Mouse (Mus musculus) limb, embryonic 10.5 days (tissue): ENCODE measurements around the gene Eef1akmt3. TPM values are rescaled to one million over a fixed set of nuclear protein-coding genes. Genes with fewer than 3 reads are reported as not detected.
"Not testable (repeated sequence)": the region's sequence is repeated elsewhere in the genome, so short reads cannot be mapped to it uniquely, and the experiment has no call there.

ENCODE experiments used
- DNase-seq: peaks from one replicate; pipeline ENCODE4 v3.0.0-alpha.2; 2017; ENCODE audit warnings: low spot score
- H3K27ac ChIP-seq: fragments of 300-500 bp; sonication (generic); 2 replicates; pipeline ENCODE4 v1.5.1; 2016; ENCODE audit warnings: mild to moderate bottlenecking
- H3K27me3 ChIP-seq: fragments of 300-500 bp; sonication (generic); 2 replicates; pipeline ENCODE4 v1.6.1; 2016; ENCODE audit warnings: low read depth, mild to moderate bottlenecking; ENCODE audit not compliant: poor library complexity, severe bottlenecking
- H3K36me3 ChIP-seq: fragments of 300-500 bp; sonication (generic); 2 replicates; pipeline ENCODE4 v1.6.1; 2016; ENCODE audit warnings: mild to moderate bottlenecking, moderate library complexity
- H3K4me1 ChIP-seq: fragments of 300-500 bp; sonication (generic); 2 replicates; pipeline ENCODE4 v1.6.1; 2016
- H3K4me3 ChIP-seq: fragments of 300-500 bp; sonication (generic); 2 replicates; pipeline ENCODE4 v1.5.1; 2016; ENCODE audit warnings: mild to moderate bottlenecking, moderate library complexity
- H3K9me3 ChIP-seq: fragments of 300-500 bp; sonication (generic); replicated peaks from 2 replicates; pipeline ENCODE4 v1.6.1; 2016; ENCODE audit warnings: mild to moderate bottlenecking
- WGBS: fragments of 180-500 bp; shearing (Covaris S2); methylation state at CpG from one replicate; pipeline ENCODE4 v1.1.7; 2016; 5-methylcytosine and 5-hydroxymethylcytosine counted together
- polyA plus RNA-seq: library from polyadenylated mRNA; unstranded; fragments of >200 nt; fragmentation: Nextera tagmentation; extraction: Ambion mirVana; gene quantifications from 2 replicates; pipeline ENCODE4 v1.2.1, GENCODE M21; 2016

The Eef1akmt3 gene
- polyA plus RNA-seq, 1 experiment from 2014 or later: 0.34 TPM

DNA sequence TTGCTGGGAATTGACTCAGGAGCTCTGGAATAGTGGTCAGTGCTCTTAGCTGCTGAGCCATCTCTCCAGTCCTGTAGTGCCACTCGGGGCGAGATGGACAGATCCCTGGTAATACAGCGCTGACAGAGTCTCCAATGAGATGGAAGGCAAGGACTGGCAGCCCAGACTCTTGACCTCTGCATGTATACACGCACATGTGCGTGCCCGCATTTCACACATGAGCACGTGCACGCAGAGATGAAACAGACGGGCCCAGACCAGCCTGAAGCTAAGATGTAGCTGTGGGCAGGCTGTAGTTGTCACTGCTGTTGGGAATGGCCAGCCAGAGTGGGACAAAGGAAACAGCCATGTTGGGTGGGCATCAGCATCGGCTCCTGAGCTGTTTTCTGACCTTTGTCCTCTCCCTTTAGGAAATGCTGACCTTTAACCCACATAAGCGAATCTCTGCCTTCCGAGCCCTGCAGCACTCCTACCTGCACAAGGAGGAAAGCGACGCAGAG, 25.3 kb upstream of the Eef1akmt3 start:
- H3K27me3 ChIP-seq: peaks cover 6% of the 10 kb centered on the region
- H3K9me3 ChIP-seq: no peaks in the 10 kb centered on the region
- 91% methylated on average over 14 of the region's 14 CpGs for WGBS
- H3K4me1 ChIP-seq: peaks cover 44% of the 10 kb centered on the region
- no peak for DNase-seq
- no peak overlapping the region for H3K27ac ChIP-seq
- H3K4me3 ChIP-seq: peak overlapping the region; percentile 16; the same call in 1 of the 2 replicates
- peaks cover 47% of the 10 kb centered on the region for H3K36me3 ChIP-seq

DNA sequence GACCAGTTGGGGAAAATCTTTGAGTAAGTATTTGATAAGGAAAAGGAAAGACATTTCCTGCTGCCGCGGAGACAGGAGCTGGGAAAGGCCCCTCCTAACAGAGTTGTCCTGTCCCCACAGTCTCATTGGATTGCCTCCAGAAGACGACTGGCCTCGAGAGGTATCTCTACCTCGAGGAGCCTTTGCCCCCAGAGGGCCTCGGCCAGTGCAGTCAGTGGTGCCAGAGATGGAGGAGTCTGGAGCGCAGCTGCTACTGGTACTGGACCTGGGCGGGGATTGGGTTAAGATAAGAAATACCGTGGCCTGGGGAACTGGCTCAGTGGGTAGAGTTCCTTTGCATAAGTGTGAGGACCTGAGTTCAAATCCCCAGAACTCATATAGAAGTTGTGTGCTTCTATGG, 24.7 kb upstream of the Eef1akmt3 start:
- DNase-seq: no peak
- Histone ChIP-seq H3K4me3 (no peak overlapping the region), H3K4me1 (peaks cover 39% of the 10 kb centered on the region), H3K9me3 (no peaks in the 10 kb centered on the region), H3K27me3 (peaks cover 12% of the 10 kb centered on the region), H3K36me3 (peaks cover 47% of the 10 kb centered on the region), H3K27ac (no peak overlapping the region)
- 94% methylated on average over 9 of the region's 9 CpGs for WGBS

GRCm38 (mm10) chr10:127063913-127064870, 22.9 kb upstream of the Eef1akmt3 start:
- peak; percentile 53 for DNase-seq
- H3K4me3 ChIP-seq: peak overlapping the region; percentile 90
- peaks cover 44% of the 10 kb centered on the region for H3K4me1 ChIP-seq
- WGBS: 18% methylated on average over 37 of the region's 37 CpGs
- peaks cover 30% of the 10 kb centered on the region for H3K27me3 ChIP-seq
- H3K36me3 ChIP-seq: peaks cover 47% of the 10 kb centered on the region
- H3K9me3 ChIP-seq: no peaks in the 10 kb centered on the region
- H3K27ac ChIP-seq: peak overlapping the region; percentile 99

DNA sequence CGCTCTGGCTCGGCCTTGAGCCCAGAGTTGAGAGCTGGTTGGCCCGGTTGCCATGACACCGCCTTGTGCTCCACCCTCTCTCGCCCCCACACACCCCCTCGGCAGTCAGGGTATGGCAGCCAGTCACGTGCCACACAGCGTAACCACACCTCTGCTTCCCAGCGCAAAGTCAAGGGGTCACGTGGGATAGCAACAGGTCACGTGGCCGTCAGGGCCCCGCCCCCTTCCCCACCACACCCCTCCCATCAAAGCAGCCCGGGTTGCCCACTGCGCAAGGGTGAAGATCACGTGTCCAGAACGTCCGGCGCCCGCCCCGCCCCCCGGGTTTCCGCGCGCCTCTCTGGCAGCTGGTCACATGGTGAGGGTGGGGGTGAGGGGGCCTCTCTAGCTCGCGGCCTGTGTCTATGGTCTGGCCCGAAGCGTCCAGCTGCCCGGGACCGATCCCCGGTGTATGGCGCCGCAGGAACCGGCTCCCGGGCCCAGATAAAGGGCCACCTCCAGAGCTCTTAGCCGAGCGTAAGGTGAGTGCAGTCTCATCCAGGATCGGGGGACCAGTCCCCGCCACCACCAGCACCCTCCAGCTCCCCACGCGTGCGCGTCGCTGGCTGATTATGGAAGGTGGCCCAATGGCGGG, 22.0 kb upstream of the Eef1akmt3 start, which contains the start of gene Cdk4:
Gene Cdk4, plus strand, starts transcription at position 296 of the 634 bp plus-strand sequence.
- WGBS: under 1% methylated on average over 46 of the region's 46 CpGs
- peak within 1 kb of the TSS; percentile 99 for H3K27ac ChIP-seq
- no peaks in the 10 kb centered on the region for H3K9me3 ChIP-seq
- peaks cover 44% of the 10 kb centered on the region for H3K4me1 ChIP-seq
- peak; percentile 100 for DNase-seq
- peak within 1 kb of the TSS; percentile 90 for H3K4me3 ChIP-seq
- peaks cover 38% of the 10 kb centered on the region for H3K27me3 ChIP-seq
- peaks cover 43% of the 10 kb centered on the region for H3K36me3 ChIP-seq

DNA sequence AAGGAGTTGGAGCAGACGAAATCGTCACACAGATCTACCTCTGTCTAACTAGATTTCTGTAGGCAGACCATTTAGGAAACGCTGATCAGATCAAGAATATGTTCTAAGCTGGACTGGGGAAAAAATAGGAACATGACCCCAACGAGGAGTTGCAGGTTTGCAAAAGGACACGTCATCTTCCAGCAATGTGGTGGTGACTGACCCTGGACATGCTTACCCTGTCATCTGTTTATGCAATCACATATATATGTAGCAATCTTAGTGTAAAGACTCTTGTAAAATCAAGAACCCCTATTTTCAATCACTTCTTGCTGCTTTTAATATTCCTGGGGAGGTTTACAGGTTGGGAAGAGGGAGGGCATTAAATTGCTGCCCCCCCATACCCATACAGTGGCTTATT, 21.2 kb upstream of the Eef1akmt3 start:
- H3K27me3 ChIP-seq: peaks cover 47% of the 10 kb centered on the region
- no peak overlapping the region for H3K4me3 ChIP-seq

DNA sequence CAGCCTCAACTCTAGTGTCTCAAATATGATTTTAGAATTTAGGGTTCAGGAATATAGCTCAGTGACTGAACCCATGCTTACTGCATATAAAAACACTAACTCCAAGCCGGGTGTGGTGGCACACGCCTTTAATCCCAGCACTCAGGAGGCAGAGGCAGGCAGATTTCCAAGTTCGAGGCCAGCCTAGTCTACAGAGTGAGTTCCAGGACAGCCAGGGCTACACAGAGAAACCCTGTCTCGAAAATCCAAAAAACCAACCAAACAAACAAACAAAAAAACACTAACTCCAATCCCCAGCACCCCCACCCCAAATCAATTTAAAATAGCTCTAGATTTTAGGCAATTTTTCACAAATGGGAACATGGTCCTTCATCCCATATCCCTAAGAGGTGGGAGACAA, 20.8 kb upstream of the Eef1akmt3 start:
- peaks cover 35% of the 10 kb centered on the region for H3K36me3 ChIP-seq
- DNase-seq, H3K4me3 ChIP-seq, H3K9me3 ChIP-seq, H3K27ac ChIP-seq: not testable (repeated sequence)
- 86% methylated on average over 4 of the region's 4 CpGs for WGBS
- peaks cover 47% of the 10 kb centered on the region for H3K4me1 ChIP-seq
- H3K27me3 ChIP-seq: peaks cover 51% of the 10 kb centered on the region

More for the DNA sequence above, 21.2 kb upstream of the Eef1akmt3 start:
- Histone ChIP-seq H3K27ac (no peak overlapping the region), H3K9me3 (no peaks in the 10 kb centered on the region), H3K36me3 (peaks cover 35% of the 10 kb centered on the region), H3K4me1 (peaks cover 47% of the 10 kb centered on the region)
- DNase-seq: no peak
- WGBS: 84% methylated on average over 5 of the region's 5 CpGs

DNA sequence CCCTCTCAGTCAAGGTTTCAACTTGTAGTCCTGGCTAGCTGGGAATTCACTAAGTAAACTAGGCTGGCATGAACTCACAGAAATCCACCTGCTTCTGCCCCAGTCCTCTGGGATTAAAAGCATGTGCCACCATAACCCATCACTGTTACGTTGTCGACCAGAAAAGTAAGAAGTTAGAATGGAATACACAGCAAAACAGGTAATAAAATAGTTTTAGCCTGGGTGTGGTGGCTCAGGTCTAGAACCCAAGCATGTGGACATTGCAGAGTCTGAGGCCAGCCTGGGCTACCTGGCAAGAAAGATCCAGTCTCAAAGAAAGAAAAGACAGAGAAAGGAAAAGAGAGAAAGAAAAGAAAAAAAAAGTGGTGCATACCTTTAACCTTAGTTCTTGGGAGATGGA, 20.2 kb upstream of the Eef1akmt3 start:
- Histone ChIP-seq H3K4me1 (peaks cover 44% of the 10 kb centered on the region), H3K4me3 (no peak overlapping the region)

DNA sequence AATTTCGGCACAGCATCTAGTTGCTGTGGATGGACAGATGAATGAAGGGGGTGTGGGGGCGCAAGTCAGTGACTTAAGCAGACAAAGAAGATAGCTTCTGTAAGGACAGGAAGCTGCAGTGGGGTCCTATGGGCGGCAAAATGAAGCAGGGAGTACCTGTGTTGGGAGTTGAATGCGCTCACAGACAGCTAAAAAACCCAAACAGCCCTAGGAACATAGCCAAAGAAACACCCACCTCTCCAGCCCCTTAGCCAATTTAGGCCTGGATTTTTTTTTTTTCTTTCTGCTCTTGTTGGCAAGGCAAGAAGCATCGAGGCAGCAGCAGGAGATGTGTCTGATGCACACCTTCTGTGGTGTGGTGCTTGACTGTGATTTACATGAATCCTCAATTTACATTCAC, 19.8 kb upstream of the Eef1akmt3 start:
- Histone ChIP-seq H3K4me1 (peaks cover 43% of the 10 kb centered on the region), H3K4me3 (no peak overlapping the region), H3K36me3 (peaks cover 34% of the 10 kb centered on the region), H3K27ac (no peak overlapping the region), H3K9me3 (no peaks in the 10 kb centered on the region), H3K27me3 (peaks cover 59% of the 10 kb centered on the region)
- DNase-seq: no peak
- WGBS: 47% methylated on average over 5 of the region's 5 CpGs

More for the DNA sequence above, 20.2 kb upstream of the Eef1akmt3 start:
- peaks cover 56% of the 10 kb centered on the region for H3K27me3 ChIP-seq
- no peaks in the 10 kb centered on the region for H3K9me3 ChIP-seq
- WGBS: 82% methylated on average over 2 of the region's 2 CpGs
- no peak overlapping the region for H3K27ac ChIP-seq
- no peak for DNase-seq
- peaks cover 34% of the 10 kb centered on the region for H3K36me3 ChIP-seq

DNA sequence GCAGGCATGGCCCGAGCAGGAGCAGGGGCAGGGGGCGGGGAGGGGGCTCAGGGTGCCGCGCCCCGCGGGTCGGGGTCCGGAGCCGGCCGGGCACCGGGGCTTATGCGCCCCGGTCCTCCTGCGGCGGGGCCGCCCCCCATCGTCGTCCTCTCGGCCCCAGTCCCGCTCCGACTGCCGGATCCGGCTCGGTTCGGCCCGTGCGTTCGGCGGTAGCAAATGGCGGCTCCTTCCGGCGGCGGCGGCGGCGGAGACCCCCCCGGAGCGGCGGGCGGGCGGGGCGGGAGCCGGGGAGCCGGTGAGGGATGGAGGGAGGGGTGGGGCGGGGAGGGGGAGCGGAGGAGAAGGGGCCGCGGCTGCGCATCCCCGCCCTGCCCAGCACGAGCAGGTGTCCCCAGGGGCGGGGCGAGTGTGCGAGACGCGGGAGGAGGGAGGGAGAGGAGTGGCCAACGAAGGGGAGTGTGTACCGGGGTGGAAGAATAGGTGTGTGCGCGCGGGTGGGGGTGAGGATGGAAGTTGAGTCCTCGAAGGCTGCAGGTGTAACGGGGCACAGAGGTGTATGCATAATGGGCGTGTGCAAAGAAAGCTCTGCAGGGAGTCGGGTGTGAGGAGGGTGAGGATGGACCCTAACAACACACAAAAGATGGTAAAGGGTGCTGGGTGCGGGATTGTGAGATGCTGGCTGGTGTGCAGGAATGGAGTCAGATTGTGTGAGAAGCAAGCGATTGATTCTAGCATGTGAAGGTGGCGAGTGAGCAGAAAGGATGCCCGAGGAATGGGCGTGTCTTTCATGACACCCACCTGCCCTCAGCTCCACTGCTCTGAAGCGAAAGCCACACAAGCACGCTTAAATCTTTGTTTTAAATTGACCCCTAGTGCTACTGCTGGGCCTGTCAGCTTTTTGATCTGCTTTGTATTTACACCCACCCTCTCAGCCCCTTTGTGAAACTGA, 18.9 kb upstream of the Eef1akmt3 start, which contains the start of gene March9:
Gene March9, minus strand, starts transcription at position 217 of the 949 bp plus-strand sequence.
- Histone ChIP-seq H3K4me3 (peak within 1 kb of the TSS; percentile 80), H3K36me3 (peaks cover 30% of the 10 kb centered on the region), H3K27me3 (peaks cover 64% of the 10 kb centered on the region), H3K4me1 (peaks cover 43% of the 10 kb centered on the region), H3K27ac (peak within 1 kb of the TSS; percentile 83), H3K9me3 (no peaks in the 10 kb centered on the region)
- peak; percentile 71 for DNase-seq
- 1% methylated on average over 69 of the region's 72 CpGs for WGBS

DNA sequence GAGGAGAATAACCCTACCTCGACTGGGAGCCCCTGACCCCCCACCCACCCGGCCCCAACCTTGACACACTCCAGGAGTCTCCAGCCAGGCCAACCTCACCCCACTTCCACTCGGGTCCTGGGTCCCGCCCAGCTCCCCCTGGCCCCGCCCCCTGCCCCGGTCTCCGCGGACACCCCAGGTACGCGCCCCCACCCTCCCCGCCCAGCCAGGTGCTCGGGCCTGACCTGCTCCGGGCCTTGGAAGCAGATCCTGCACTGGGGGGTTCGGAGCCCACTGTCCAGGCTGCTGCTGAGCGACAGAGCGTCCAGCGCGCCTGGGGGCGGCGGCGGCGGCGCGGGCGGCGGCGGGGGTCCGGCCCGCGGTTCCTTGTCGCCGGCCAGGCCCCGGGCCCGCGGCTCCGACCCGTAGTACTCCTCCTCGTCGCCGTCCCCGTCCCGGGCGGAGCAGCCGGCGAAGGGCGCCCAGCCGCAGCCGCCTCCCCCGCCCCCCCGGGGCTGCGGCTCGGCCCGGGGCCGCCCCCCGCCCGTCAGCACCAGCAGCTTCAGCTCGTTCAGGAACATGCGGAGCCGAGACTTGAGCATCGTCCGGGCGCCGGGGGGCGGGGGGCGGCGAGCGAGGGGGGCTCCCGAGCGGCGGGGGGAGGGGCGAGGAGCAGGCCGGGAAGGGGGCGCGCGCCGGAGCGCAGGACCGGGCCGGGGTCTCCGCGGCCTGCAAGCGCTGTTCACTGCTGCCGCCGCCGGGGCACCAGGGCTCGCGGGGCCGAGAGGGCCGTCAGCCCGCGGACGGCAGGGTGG, 18.1 kb upstream of the Eef1akmt3 start:
- H3K4me1 ChIP-seq: peaks cover 35% of the 10 kb centered on the region
- no peaks in the 10 kb centered on the region for H3K9me3 ChIP-seq
- peaks cover 21% of the 10 kb centered on the region for H3K36me3 ChIP-seq
- WGBS: under 1% methylated on average over 88 of the region's 92 CpGs
- DNase-seq: peak; percentile 64
- peak overlapping the region; percentile 83 for H3K27ac ChIP-seq
- H3K4me3 ChIP-seq: peak overlapping the region; percentile 80
- H3K27me3 ChIP-seq: peaks cover 64% of the 10 kb centered on the region

DNA sequence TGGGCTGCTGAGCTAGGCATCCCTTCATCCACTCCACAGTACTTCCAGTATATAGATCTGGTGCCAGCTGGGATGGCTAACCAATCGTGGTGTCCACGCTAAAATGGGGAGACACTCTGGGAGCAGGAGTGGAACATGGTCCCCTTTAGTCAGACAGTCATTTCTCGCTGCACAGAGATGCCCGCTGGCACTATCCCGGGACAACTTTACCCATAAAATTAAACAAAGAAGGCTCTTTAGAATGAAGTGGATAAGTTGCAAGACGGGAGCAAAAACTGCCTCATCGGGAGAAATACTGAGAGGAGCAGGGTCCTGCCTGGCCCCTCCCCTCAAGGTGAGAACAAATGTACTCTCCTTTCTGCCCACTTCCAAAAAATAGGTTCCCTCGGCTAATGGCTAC, 17.4 kb upstream of the Eef1akmt3 start:
- peak overlapping the region; percentile 80 for H3K4me3 ChIP-seq
- H3K4me1 ChIP-seq: peaks cover 35% of the 10 kb centered on the region
- peaks cover 18% of the 10 kb centered on the region for H3K36me3 ChIP-seq
- H3K9me3 ChIP-seq: no peaks in the 10 kb centered on the region
- WGBS: 16% methylated on average over 8 of the region's 8 CpGs
- H3K27me3 ChIP-seq: peaks cover 68% of the 10 kb centered on the region
- no peak overlapping the region for H3K27ac ChIP-seq
- DNase-seq: no peak
